Mouse (Mus musculus): ENCODE results near the gene Tomm40.

The Tomm40 gene

GRCm38 (mm10) chr7:19685374-19685773 is 29.9 kb downstream of the Tomm40 start:
- no peak for DNase-seq

- no peak for DNase-seq
Measured at GRCm38 (mm10) chr7:19683771-19684201, 31.5 kb downstream of the Tomm40 start.

DNA sequence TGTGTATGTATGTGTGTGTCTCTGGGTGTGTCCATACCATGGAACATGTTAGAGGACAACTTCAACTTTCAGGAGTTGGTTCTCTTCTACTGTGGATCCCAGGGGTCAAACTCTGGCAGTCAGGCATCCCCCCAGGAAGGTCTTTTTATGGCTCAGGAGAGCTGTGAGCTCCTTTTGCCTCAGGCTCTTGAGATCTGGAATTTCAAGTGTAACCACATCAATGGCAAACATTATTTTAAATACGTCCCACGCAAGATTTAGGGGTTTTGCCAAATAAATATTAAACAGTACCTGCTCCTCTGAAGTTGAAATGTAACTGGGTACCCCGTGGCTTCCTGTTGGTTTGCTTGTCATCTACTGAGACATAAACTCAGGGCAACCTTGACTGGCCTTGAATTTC is 32.3 kb downstream of the Tomm40 start:
- DNase-seq = no peak

DNA sequence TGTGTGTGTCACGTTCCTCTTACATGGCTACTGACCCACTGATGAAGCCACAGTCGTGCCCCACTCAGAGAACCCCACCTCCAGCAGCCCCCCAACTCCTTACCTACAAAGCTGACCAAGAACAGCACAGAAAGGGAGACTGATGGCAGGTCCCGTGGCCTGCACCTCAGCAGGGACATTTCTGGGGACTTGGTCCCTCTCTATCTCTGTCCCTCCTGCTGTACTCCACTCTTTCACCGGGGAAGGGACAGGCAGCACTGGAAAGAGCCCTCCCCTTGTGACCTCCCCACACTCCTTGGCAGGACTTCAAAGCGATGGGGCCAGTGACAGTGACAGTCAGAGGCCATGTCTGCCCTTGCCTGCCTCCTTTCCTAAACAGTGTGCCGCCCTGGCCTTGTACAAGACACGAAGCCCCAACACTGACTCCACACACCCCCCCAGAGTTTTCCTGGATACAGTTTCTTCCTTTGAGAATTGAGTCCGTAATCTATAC is 34.0 kb downstream of the Tomm40 start, which contains the start of the genes Gm44805 and Apoc4:
TSS of gene Gm44805 (minus strand) at position 222 of the 493 bp plus-strand sequence.
TSS of gene Apoc4 (minus strand) at position 278 of the 493 bp plus-strand sequence.
- DNase-seq = no peak

GRCm38 (mm10) chr7:19680702-19681101 is 34.5 kb downstream of the Tomm40 start:
- no peak for DNase-seq

GRCm38 (mm10) chr7:19678901-19679300 is 36.3 kb downstream of the Tomm40 start:
- no peak for DNase-seq

DNA sequence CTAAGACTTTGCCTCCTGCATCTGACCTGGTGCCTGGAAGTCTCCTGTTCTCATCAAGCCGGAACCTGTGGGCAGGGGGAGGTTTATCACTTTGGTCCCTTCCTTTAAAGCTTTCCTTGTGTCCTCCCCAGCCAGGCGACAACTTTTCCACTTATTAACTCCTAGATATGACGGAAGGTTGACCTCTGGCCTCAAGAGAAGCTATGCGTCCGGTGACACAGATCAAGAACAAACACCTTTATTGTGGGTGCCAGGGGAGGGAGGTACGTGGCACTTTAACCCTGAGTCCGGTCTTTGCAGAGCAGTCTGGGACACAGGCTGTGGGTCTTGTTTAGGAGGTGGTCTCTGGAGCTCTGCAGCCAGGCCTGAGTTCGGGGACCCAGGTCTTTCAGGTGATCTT is 37.4 kb downstream of the Tomm40 start, which contains the start of gene Apoc2:
TSS of gene Apoc2 (minus strand) at position 70 of the 400 bp plus-strand sequence.
- DNase-seq = no peak

DNA sequence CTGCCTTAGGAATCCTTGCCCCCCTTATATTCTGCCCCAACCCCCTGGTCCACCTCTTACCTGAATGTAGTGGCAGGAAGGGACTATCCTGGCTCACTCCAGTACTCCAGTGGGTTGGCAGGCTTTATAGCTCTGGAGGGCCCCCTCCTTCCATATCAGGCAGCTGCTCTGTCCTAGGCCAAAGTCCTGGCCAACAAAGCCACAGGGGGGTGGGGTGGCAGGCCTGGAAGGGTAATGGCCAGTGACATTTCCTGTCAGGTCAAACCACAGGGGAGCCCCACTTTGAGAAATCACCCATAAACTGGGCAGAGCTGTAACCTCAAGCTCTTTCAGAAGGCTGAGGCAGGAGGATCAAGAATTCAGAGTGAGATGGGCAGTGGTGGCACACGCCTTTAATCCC is 38.6 kb downstream of the Tomm40 start:
- no peak for DNase-seq

DNA sequence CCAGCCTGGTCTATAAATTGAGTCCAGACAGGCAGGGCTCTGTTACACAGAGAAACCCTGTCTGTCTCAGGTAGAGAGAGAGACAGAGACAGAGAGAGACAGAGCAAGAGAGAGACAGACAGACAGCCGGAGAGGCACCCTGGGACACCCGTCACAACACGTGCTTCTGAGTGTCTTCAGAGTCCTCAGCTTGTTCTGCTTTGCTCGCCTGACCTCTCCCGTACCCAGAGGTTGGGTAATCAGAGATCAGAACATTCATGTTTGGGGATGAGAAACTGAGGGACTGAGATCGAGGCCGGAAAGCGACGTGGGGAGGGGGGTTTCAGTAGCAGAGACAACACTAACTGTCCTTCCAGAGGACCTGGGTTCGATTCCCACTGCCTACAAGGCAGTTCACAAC is 39.4 kb downstream of the Tomm40 start:
- DNase-seq = no peak

DNA sequence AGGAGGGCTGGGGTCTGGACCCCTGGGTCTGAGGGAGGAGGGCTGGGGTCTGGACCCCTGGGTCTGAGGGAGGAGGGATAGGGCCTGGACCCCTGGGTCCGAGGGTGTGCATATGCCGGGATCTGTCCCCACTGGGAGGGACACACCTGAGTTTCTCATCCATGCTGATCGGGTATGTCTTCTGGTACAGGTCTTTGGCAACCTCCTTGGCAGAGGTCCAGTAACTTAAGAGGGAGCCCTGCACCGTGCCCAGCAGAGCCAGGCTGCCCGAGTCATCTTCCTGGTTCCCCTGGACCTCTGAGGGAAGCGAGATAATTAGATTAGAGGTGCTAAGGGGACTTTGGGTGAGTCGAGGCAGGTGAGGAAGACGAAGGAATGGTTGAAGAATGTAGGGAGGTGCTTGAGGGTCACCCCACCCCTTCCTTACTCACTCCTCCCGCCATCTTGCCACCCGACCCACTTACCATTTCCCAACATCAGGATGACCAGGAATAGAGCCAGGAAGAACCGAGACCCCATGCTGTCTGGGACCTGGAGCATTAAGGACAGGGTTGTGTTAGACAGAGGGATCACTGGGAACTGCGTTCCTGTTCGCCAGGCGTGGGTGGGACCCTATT is 42.0 kb downstream of the Tomm40 start:
- no peak for DNase-seq

DNA sequence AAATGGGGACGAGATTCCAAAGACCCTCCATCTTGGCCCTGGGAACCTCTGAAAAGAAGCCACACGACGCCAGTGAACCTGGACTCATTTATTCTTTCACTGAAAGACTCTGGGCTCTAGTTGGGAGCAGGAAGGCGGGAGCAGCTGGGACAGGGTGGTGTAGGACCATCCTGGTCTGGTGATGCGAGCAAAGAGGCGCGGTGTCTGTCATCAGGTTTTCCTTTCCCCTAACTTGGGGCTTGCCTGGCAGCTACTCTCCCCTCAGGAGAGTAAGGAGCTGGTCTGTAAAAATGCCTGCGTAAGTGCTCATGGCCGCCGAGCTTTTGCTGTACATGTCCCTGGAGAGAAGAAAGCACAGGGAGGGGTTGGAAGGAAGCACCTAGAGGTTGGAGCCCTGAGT is 43.7 kb downstream of the Tomm40 start:
- DNase-seq = no peak

DNA sequence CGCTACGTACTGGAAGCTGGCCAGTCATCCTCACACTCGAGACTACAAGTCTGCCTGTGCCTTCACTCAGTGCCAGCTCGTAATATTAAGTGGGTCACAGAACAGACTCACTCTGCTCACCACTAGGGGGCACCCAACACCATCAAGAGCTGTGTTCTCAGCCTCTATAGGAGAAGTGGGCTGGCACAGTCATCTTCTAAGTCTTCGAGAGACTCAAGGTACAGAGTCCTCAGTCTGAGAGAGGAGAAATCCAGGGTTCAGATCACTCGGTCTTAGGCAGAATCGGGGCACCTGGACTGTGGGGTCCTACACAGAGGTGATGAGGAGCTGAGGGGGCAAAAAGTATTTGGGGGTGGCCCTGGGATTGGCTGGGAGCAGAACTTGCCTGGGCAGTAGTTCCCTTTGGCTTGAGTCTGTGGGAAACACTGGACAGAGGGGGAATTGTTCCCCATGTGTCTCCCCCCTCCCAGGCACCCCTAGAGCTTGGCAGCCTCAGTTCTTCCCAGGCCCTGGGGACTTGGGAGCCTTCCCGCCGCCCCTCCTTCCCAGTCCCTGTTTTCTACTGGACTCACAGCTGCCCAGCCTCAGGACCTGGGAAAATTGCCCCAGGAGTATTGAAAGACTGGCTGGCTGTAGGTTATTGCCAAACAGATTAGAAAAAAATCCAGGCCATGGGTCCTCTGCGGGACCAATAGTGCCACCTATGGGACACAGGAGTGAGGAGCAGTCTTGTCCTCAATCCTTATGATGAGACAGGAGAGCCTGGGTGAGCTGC is 46.1 kb downstream of the Tomm40 start:
- peak; percentile 98 for DNase-seq

DNA sequence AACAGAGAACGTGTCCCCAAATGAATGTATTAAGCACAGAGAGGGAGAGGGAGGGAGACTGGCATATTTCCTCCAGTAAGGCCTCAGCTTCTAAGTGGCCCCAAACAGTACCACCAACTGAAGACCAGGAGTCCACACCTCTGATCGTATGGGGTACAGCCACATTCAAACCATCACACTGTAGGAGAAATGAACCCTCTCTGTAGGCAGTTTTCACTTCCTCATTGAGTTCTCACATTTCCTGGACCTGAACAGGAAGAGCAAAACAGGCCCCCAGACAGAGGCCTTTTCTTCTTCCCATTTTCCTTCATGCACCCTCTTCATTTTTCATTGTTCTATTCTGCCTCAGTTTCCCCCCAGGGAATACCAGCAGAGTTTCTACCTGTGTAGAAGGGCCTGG is 47.8 kb downstream of the Tomm40 start:
- no peak for DNase-seq

DNA sequence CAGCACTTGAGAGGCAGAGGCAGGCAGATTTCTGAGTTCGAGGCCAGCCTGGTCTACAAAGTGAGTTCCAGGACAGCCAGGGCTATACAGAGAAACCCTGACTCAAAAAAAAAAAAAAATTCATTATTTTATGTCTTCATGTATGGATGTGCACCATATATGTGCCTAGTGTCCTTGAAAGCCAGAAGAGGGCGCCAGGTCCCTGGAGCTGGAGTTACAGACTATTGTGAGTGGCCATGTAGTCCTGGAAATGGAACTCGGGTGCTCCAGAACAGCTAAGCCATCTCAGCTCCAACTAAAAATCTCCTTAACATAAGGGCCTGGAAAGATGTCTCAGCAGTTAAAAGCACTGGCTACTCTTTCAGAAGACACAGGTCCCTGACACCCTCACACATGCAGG is 48.5 kb downstream of the Tomm40 start:
- no peak for DNase-seq

- peak; percentile 98 for DNase-seq
Measured at GRCm38 (mm10) chr7:19664955-19665841, 50.0 kb downstream of the Tomm40 start, which contains the start of gene Clptm1. Gene Clptm1 (minus strand): TSS chr7:19665033.

- DNase-seq = no peak
Measured at GRCm38 (mm10) chr7:19664455-19664954, 50.7 kb downstream of the Tomm40 start.

DNA sequence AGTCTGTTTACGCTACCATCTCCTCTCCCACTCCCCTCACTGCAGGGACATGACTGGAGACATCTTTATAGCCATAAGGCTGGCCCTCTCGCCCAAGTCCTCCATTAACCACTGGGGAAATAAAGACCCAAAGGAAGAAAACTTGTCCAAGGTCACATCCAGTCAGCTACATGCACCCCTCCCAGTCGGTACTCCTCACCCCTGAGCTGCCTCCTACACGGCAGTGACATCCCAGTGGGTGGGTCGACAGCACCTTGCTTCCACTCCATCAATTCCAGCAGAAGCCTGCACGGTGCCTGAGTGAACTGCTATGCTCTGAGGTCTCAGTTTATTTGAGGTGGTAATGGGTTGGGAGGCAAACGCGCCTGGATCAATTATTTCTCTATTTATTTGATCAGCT is 51.3 kb downstream of the Tomm40 start:
- DNase-seq = no peak

GRCm38 (mm10) chr7:19652614-19653013 is 62.6 kb downstream of the Tomm40 start:
- no peak for DNase-seq

Data from lung, postnatal 36 days (tissue).